Mouse (Mus musculus) forelimb bud, embryonic 11.5 days (tissue): ENCODE results near the gene Traf3.

Experiments used
- DNase-seq: peaks from one replicate; pipeline ENCODE4 v3.0.0-alpha.2; 2012; ENCODE audit warnings: low read depth, low spot score

The Traf3 gene

DNA sequence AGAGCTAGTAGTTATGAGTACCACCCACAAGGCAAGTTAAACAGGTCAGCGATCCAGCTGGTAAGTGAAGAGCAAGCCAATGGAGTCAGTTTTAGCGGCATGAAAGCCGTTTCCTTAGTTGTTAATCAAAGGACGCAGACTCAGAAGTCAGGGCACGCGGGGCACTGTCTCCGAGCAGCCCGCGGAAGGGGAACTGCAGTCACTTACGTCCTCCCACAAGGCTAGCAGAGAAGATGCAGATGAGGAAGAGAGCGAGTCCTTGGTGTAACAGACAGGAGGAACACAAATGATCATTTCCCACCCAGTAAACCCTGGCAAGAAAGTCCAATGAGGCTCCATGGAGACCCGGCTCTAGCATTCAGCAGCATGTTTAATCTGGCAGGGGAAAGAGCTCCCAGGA lies 143.1 kb downstream of the Traf3 start:
- no peak for DNase-seq

DNA sequence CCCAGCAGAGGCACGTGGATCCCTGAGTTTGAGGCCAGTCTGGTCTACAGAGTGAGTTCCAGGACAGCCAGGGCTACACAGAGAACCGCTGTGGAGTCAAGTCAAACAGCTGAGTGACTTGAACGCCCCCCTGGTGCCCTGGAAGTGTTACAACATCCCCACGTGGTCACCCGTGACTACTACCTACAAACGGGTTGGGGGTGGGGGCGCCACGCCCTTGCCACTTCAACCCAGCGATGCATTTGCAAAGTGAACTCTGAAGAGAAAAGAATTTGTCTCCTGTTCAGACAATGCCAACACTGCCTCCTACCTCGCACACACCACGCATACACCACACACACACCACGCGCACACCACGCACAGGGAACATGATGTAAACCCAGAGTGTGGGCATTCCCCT lies 143.8 kb downstream of the Traf3 start:
- DNase-seq: no peak

GRCm38 (mm10) chr12:111311775-111312174 lies 145.6 kb downstream of the Traf3 start:
- DNase-seq: no peak

- DNase-seq: no peak
Measured at GRCm38 (mm10) chr12:111314273-111314672, 148.1 kb downstream of the Traf3 start.
